Mouse (Mus musculus): ENCODE measurements around the gene Olfr693. TPM values are rescaled to one million over a fixed set of nuclear protein-coding genes. Genes with fewer than 3 reads are reported as not detected.
"Not testable (repeated sequence)": the region's sequence is repeated elsewhere in the genome, so short reads cannot be mapped to it uniquely, and the experiment has no call there.

Olfr693 gene
- total RNA-seq (2021): not detected
- not detected in 2 replicates for polyA plus RNA-seq (2012; rRNA removed)
- long read RNA-seq: 0 reads

- no peak for DNase-seq
Observed at GRCm38 (mm10) chr7:106680484-106680883, at the start of gene Olfr693. Gene Olfr693 (minus strand): TSS chr7:106680584.

- not testable (repeated sequence) for DNase-seq
Observed at GRCm38 (mm10) chr7:106725654-106726053, 45.3 kb upstream of the Olfr693 start.

- DNase-seq: no peak
Observed at GRCm38 (mm10) chr7:106716296-106716695, 35.9 kb upstream of the Olfr693 start, which contains the start of gene Olfr695. Gene Olfr695 (minus strand): TSS chr7:106716396.

GRCm38 (mm10) chr7:106711463-106711862 is 31.1 kb upstream of the Olfr693 start:
- DNase-seq: no peak

- DNase-seq: not testable (repeated sequence)
Observed at GRCm38 (mm10) chr7:106707705-106708104, 27.3 kb upstream of the Olfr693 start.

- no peak for DNase-seq
Observed at GRCm38 (mm10) chr7:106696891-106697290, 16.5 kb upstream of the Olfr693 start.

- no peak for DNase-seq
Observed at GRCm38 (mm10) chr7:106692976-106693375, 12.6 kb upstream of the Olfr693 start.

- no peak for DNase-seq
Observed at GRCm38 (mm10) chr7:106691714-106692113, 11.3 kb upstream of the Olfr693 start, which contains the start of gene Olfr694. Gene Olfr694 (minus strand): TSS chr7:106691814.

GRCm38 (mm10) chr7:106685382-106685781 is 5.0 kb upstream of the Olfr693 start:
- DNase-seq: no peak

- no peak for DNase-seq
Observed at GRCm38 (mm10) chr7:106652344-106652652, 28.1 kb downstream of the Olfr693 start.

GRCm38 (mm10) chr7:106651555-106652343 is 28.6 kb downstream of the Olfr693 start:
- no peak for DNase-seq

GRCm38 (mm10) chr7:106649774-106650173 is 30.6 kb downstream of the Olfr693 start:
- no peak for DNase-seq

GRCm38 (mm10) chr7:106645261-106645660 is 35.1 kb downstream of the Olfr693 start:
- no peak for DNase-seq

- no peak for DNase-seq
Observed at GRCm38 (mm10) chr7:106644222-106644870, 36.0 kb downstream of the Olfr693 start.

GRCm38 (mm10) chr7:106640839-106641238 is 39.5 kb downstream of the Olfr693 start:
- DNase-seq: no peak

- DNase-seq: no peak
Observed at GRCm38 (mm10) chr7:106635560-106635959, 44.8 kb downstream of the Olfr693 start.

Other genes starting within 250 kb of the Olfr693 start
- not detected for gene Olfr694, start 11.2 kb upstream of the Olfr693 start, total RNA-seq (2021)
- gene Olfr694, start 11.2 kb upstream of the Olfr693 start, polyA plus RNA-seq (2012; rRNA removed): not detected in 2 replicates
- not detected for gene Olfr695, start 35.8 kb upstream of the Olfr693 start, total RNA-seq (2021)
- gene Olfr695, start 35.8 kb upstream of the Olfr693 start, polyA plus RNA-seq (2012; rRNA removed): not detected in 2 replicates
- not detected for gene Olfr697, start 61.9 kb upstream of the Olfr693 start, total RNA-seq (2021)
- not detected in 2 replicates for gene Olfr697, start 61.9 kb upstream of the Olfr693 start, polyA plus RNA-seq (2012; rRNA removed)
- not detected for gene Olfr698, start 74.8 kb upstream of the Olfr693 start, total RNA-seq (2021)
- gene Olfr698, start 74.8 kb upstream of the Olfr693 start, polyA plus RNA-seq (2012; rRNA removed): not detected in 2 replicates
- gene Olfr699, start 112.6 kb upstream of the Olfr693 start, total RNA-seq (2021): not detected
- gene Olfr699, start 112.6 kb upstream of the Olfr693 start, polyA plus RNA-seq (2012; rRNA removed): not detected in 2 replicates
- not detected for gene Olfr700, start 128.2 kb upstream of the Olfr693 start, total RNA-seq (2021)
- not detected in 2 replicates for gene Olfr700, start 128.2 kb upstream of the Olfr693 start, polyA plus RNA-seq (2012; rRNA removed)
- gene Olfr701, start 133.5 kb upstream of the Olfr693 start, total RNA-seq (2021): not detected
- gene Olfr701, start 133.5 kb upstream of the Olfr693 start, polyA plus RNA-seq (2012; rRNA removed): not detected in 2 replicates
- not detected for gene Olfr702, start 153.3 kb upstream of the Olfr693 start, total RNA-seq (2021)
- not detected in 2 replicates for gene Olfr702, start 153.3 kb upstream of the Olfr693 start, polyA plus RNA-seq (2012; rRNA removed)
- not detected for gene Olfr703, start 162.8 kb upstream of the Olfr693 start, total RNA-seq (2021)
- gene Olfr703, start 162.8 kb upstream of the Olfr693 start, polyA plus RNA-seq (2012; rRNA removed): not detected in 2 replicates
- gene Olfr704, start 182.6 kb upstream of the Olfr693 start, total RNA-seq (2021): not detected
- not detected in 2 replicates for gene Olfr704, start 182.6 kb upstream of the Olfr693 start, polyA plus RNA-seq (2012; rRNA removed)
- not detected for gene Olfr705, start 196.3 kb upstream of the Olfr693 start, total RNA-seq (2021)
- not detected in 2 replicates for gene Olfr705, start 196.3 kb upstream of the Olfr693 start, polyA plus RNA-seq (2012; rRNA removed)
- not detected for gene Olfr706, start 207.6 kb upstream of the Olfr693 start, total RNA-seq (2021)
- gene Olfr706, start 207.6 kb upstream of the Olfr693 start, polyA plus RNA-seq (2012; rRNA removed): not detected in 2 replicates
- not detected for gene Olfr707, start 220.7 kb upstream of the Olfr693 start, total RNA-seq (2021)
- not detected in 2 replicates for gene Olfr707, start 220.7 kb upstream of the Olfr693 start, polyA plus RNA-seq (2012; rRNA removed)
- not detected for gene Olfr1532-ps1, start 227.4 kb upstream of the Olfr693 start, total RNA-seq (2021)
- not detected in 2 replicates for gene Olfr1532-ps1, start 227.4 kb upstream of the Olfr693 start, polyA plus RNA-seq (2012; rRNA removed)

Measured in adrenal gland, adult 2 months (tissue).